Mouse (Mus musculus): ENCODE measurements around the gene Nrl. TPM values are rescaled to one million over a fixed set of nuclear protein-coding genes. Genes with fewer than 3 reads are reported as not detected.
A peak's percentile ranks its signal among the peaks of the same experiment; 100 is the strongest.

The Nrl gene
- under 1 TPM; 0.44 to 0.77 TPM for total RNA-seq (2021)

DNA sequence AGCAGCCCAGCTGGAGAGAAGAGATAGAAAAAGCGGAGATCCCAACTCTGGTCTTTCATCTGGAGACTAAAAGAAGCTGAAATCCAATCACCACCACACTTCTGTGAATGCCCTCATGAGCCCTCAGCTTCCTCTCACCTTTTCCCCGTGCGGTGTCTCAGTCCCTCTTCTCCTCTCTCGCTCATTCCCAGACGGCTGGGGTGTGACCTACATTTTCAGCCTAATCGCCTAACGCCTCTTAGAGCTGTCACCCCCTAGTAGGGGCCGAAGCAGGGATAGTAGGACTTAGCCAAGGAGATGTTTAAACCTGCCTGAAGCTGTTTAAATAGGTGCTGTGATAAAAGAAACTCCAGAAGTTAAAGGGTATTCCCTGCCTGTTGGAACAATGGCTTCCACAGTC is at the start of gene Nrl:
Gene Nrl (minus strand): TSS at position 197 of the 400 bp plus-strand sequence.
- intact Hi-C loops (cut with DNase I), result no loop called here
- DNase-seq (ENCODE audit: low spot score in 2 of 2), result no peak

DNA sequence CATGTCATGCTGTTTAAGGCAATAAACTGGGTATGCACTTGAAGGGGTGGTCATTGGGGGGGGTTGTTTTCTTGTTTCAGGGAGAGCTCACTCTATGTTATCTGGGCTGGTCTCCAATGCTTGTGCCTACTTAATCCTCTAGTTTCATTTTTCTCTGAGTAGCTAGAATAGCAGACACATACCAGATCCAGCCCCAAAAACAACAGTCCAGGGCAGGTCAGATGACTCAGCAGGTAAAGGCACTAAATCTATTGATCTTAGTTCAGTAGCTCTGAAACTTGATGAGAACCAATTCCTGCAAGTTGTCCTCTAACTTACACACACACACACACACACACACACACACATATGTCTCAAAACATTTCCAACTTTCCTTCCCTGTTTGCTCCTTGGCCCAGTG is 47.0 kb upstream of the Nrl start:
- DNase-seq (ENCODE audit: low spot score in 2 of 2), result no peak
- intact Hi-C loops (cut with DNase I), result no loop called here

DNA sequence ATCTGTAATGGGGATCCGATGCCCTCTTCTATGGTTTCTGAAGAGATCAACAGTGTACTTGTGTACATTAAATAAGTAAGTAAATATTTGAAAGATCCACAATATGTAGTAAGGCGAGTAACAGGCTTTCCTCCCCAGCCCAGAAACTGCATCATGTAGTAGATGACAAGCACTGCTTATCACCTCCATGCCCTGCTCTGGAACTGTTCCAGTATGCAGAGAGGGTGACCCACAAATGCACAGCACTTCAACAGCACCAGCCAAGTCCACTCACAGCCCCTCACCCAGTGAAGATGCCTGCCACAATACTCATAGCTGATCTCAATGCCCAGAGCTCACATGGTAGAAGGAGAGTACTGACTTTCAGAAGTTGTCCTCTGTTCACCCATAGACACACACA is 45.8 kb upstream of the Nrl start:
- no peak for DNase-seq (ENCODE audit: low spot score in 2 of 2)
- intact Hi-C loops (cut with DNase I), result no loop called here

DNA sequence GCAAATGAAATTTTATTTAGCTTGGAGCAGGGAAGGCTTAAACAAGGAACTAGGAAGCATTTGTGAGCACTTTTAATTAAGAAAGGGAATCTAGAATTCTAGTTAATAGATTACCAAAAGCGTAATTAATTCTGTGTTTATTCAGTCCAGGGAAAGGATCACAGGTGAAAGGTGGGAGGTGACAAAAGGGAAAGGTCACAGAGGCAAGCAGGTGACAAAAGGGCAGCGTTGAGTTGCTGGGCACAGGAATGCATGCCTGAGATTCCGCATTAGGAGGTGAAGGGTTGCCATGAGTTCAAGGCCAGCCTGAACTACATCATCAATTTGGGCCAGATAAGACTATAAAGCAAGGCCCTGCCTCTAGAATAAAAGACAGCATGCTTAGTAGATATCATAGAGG is 42.7 kb upstream of the Nrl start:
- DNase-seq (ENCODE audit: low spot score in 2 of 2), result no peak
- intact Hi-C loops (cut with DNase I), result no loop called here

DNA sequence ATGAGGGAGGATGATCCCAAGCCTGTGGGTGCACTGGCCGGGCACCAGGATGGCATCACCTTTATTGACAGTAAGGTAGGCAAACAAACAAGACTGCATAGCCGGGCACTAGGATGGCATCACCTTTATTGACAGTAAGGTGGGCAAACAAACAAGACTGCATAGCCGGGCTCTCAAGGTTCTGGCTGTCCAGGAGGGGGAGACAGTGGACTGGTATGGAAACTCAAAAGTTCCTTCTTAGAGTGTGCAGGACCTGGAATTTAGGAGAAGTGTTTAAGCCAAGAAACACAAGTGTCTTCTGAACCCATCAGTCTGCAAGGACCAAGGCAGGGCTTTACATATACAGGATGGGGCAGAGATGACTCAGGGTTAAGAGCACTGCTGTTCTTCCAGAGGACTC is 41.0 kb upstream of the Nrl start:
- no peak for DNase-seq (ENCODE audit: low spot score in 2 of 2)
- intact Hi-C loops (cut with DNase I), result no loop called here

DNA sequence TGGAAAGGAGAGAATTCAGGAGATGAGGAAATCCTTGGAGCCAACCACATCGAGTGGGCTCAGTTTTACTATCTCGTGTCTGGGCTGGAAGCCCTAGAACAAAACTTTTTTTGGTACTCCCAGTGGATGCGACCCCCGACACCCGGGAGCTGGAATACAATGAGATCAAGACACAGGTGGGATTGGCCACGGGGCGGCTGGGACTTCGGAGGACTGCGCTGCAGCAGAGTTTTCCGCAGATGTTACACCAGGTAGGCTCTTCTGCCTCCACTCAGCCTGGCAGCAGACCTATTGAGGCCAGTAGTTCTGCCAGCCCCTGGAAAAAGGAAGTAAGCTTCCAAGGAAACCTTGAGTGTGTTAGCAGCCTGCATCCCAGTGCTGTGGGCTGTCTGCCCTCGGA is 38.5 kb upstream of the Nrl start:
- no peak for DNase-seq (ENCODE audit: low spot score in 2 of 2)
- intact Hi-C loops (cut with DNase I), result no loop called here

DNA sequence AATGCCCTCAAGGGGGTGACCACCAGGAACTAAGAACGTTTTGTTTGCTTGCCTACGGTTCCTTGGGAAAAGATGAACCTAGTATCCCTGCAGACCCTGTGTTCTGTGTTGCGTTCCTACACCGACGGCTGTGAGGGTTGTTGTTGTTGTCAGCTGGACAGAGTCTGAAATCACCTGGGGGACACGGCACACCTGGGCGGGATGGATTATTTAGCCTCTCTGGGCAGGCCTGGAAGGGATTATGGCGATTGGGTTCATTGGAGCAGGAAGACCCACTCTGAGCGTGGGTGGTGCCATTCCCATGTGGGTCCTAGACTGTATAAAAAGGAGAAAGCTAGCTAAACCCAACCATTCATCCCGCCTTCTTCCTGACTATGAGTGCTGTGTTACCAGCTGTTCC is 37.1 kb upstream of the Nrl start:
- intact Hi-C loops (cut with DNase I), result loop anchor here (2.0 kb wide), 1 partner anchor 29 kb away; the partner anchor contains the start of genes Psme2 and Rnf31
- no peak for DNase-seq (ENCODE audit: low spot score in 2 of 2)

DNA sequence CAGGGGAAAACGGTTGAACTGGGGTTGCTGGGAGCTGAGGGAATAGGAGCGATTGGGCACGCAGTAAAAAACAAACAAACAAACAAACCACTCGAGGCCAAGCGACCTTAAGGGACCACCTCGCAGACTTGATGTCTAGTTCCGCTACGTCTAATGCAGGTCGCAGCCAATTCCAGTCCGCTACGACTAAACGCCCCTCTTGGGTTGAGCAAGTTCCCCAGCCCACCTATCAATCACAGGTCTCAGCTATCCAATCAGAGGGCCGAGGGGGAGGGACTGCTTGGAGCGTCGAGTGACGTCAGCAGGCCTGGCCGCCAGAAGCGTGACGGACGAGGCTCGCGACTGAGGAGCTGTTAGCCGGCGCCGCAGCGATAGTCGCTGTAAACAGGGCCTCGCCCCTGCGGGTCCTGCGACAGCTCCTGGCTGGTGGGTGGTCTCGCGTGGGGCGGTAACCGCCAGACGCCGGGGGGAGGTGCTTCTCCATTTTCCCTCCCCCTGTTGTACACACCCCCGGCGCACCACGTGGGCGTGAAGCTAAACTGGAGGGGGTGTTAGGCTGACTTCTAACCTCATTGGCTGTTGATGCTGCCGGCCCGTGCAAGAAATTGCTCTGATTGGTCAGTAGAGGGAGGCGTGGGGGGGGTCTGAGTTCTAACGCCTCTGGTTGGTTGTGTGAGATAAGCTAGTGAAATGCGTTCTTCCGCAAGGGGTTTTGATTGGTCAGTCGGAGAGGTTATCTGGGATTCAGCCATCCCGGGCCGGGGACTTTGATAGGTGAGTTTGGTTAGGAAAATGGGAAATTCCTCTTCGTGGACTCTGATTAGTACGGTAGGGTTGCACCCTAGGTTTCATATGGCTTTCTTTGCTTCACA is 35.7 kb upstream of the Nrl start, which contains the start of gene A730061H03Rik:
Gene A730061H03Rik (minus strand): TSS at position 205 of the 872 bp plus-strand sequence.
- peak; percentile 97 to 98 for DNase-seq (ENCODE audit: low spot score in 2 of 2)
- intact Hi-C loops (cut with DNase I), result loop anchor here (2.0 kb wide), 1 partner anchor 30 kb away; the partner anchor contains the start of genes Psme2 and Rnf31

DNA sequence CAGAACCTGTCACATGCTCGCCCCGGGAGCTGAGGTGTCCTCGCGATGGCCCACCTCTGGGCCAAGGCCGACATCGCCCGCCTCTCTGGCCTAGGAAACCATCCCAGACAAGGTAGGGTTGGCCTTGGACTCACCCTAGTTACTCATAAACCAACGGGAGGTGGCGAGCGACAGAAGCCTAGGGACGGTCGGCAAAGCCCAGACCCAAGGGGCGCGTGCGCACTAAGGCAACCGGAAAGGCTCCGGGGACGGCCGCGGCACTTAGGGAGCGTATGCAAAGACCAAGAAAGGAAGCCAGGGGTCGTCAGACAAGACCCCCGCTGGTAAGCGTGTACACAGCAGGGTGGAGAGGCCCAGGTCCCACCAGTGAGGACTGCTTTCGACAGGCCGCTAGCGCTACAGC is 35.0 kb upstream of the Nrl start, which contains the start of gene Dcaf11:
Gene Dcaf11 (plus strand): TSS at position 208 of the 403 bp plus-strand sequence.
- DNase-seq (ENCODE audit: low spot score in 2 of 2), result peak; percentile 88 to 90
- intact Hi-C loops (cut with DNase I), result loop anchor here (2.0 kb wide), 1 partner anchor 31 kb away; the partner anchor contains the start of genes Psme2 and Rnf31

DNA sequence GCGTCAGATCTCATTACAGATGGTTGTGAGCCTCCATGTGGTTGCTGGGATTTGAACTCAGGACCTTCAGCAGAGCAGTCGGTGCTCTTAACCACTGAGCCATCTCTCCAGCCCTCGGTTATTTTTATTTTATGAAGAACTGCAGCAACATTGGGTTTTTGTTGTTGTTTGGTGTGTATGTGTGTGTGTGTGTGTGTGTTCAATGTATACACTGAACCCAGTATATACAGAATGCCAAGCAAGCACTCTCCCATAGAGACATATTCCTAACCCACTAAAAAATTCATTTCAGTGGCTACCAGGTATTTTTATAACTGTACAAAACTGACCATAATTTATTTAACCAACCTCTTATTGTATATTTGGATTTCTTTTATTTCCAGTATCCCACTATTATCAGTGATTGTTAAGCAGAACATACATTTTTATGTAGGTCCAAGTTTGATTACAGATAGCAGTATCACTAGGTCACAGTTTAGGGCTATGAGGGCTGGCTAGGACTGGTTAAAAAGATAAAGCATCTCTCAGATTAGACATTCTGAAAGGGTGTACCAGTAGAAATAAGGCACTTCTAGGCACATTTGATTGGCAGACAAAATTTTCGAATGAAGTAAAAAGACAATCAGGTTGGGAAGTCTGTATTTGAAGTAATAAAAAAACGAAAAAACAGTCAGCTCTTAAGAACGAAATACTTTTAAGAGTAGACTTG is 34.1 kb upstream of the Nrl start:
- intact Hi-C loops (cut with DNase I), result no loop called here
- no peak for DNase-seq (ENCODE audit: low spot score in 2 of 2)

DNA sequence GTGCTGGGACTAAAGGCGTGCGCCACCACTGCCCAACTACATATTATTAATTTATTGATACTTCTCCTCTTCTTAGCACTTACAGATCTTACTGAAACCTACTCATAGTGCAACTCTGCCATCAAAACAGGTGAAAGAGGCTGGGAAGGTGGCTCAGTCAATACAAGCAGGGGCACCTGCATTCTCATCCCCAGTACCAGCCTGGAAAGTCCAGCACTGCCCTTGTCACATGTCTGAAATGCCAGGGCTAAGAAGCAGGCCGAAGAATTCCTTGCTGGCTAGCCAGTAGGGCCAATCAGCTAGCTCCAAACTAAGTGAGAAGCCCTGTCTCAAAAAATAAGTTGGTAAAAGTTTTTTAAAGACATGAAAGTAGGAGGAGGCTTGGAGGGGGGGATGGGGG is 32.8 kb upstream of the Nrl start:
- DNase-seq (ENCODE audit: low spot score in 2 of 2), result no peak
- intact Hi-C loops (cut with DNase I), result loop anchor here (1.0 kb wide), 1 partner anchor 60 kb away; no protein-coding TSS in a partner anchor

DNA sequence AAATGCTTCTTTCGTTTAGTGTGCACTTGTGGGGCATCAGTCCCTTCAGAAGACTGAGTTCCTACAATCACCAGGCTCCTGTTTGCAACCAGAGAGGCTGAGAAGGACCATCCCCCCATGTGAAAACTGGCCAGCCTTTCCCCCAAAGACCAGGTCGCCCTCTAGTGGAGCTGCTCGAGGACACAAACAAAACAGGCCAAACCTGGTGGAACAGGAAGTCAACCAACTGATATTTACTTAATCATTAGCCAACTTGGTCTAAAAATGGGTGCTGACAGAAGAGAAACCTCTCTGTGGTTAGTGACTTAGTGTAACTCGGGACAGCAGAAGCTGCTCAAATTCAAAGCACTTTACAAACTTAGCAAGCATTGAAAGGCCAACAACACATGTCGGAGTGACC is 32.2 kb upstream of the Nrl start:
- DNase-seq (ENCODE audit: low spot score in 2 of 2), result peak in 1 of 2 experiments; percentile 65
- intact Hi-C loops (cut with DNase I), result loop anchor here (1.0 kb wide), 1 partner anchor 60 kb away; no protein-coding TSS in a partner anchor

DNA sequence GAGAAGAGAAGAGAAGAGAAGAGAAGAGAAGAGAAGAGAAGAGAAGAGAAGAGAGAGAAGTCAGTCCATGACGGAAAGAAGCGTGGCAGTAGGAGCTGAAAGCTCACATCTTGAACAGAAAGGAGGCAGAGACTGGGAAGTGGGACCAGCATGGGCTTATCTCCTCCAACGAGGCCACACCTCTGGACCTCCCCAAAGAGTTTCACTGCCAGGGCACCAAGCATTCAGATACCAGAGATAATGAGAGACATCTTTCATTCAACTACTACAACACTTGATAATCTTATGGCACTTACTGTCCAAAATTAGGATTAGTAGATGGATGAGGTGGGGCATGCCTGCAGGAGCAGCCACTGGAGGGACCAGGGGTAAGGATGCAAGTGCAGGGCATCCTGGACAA is 31.0 kb upstream of the Nrl start:
- no peak for DNase-seq (ENCODE audit: low spot score in 2 of 2)
- intact Hi-C loops (cut with DNase I), result no loop called here

DNA sequence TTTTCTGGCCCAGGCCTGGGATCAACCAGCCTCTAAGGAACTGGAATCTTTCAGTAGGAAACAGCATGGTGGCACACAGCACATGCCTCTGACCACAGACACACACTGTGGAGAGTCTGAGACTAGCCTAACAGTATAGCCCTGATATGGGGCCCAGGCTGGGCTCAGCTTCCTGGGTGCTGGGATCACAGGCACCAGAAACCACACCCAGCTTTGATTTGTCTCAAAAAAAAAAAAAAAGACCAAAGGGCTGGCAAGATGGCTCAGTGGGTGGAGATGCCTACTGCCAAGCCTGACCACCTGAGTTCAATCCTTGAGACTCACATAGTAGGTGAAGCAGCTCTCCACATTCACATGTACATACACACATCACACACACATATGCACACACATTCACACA is 29.9 kb upstream of the Nrl start:
- no peak for DNase-seq (ENCODE audit: low spot score in 2 of 2)
- intact Hi-C loops (cut with DNase I), result no loop called here

DNA sequence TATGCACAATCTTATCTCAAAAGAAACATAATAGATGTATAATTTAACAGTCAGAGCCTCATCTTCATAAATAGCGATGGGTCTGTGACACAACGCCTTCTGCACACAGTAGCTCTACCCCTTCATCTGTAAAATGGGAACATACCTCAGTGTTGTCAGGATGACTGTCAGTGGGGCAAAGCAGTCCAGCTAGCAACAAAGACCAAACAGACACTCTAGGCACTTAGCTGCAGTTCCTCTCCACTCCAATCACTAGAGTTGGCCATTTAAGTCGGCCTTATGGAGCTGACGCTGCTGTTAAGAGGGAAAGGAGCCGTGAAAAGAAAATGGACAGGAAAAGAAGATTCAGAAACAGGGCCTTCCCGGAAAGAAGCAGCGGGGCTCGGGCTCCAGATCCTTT is 27.0 kb upstream of the Nrl start:
- no peak for DNase-seq (ENCODE audit: low spot score in 2 of 2)
- intact Hi-C loops (cut with DNase I), result no loop called here

DNA sequence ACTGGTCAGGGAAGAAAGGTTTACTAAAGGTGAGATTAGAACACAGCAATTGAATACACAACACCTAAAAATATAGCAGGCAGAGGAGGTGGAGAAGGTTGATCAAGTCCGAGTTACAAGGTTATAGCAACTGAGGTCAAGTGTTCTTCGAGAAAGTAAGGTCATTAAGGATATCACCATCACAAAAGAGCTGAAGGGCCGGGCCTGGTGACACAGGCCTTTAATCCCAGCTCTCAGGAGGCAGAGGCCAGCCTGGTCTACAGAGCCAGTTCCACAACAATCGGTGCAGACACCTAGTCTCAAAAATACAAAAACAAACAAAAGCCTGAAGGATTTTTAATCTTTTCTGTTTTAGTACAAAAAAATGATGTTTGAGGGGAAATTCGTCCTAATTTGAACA is 26.6 kb upstream of the Nrl start:
- intact Hi-C loops (cut with DNase I), result no loop called here
- no peak for DNase-seq (ENCODE audit: low spot score in 2 of 2)

DNA sequence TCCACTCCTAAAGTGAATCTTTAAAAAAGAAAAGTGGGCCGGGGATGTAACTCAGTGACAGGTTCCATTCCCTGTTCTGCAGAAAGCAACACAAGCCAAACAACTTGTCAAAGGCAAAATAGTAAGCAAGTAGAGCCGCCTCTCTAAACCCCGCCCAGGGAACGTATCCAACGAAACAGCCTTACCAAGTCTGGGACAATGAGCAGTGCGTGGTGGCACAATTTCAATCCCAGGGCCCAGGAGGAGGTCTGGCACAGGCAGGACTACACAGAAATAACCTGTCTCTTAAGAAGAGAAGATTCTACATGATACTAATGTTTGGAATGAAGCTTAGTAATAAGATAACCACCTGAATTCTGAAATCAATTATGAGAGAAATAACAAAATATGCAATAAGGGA is 25.4 kb upstream of the Nrl start:
- DNase-seq (ENCODE audit: low spot score in 2 of 2), result no peak
- intact Hi-C loops (cut with DNase I), result no loop called here

DNA sequence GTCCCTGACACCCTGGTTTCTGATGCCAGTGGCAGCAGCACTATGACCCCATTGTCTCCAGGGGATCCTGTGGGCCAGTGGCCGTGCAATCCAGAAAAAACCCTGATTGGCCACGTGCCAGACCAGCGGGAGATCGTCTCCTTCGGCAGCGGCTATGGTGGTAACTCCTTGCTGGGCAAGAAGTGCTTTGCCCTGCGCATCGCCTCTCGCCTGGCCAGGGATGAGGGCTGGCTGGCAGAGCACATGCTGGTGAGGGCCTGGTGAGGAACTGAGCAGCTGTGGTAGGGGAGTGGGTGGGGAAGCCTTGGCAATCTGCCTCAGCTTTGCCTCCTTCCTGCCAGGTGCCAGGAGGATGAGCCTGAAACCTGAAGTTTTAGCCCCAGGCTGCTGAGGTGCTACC is 19.6 kb upstream of the Nrl start:
- DNase-seq (ENCODE audit: low spot score in 2 of 2), result peak in 1 of 2 experiments; percentile 6
- intact Hi-C loops (cut with DNase I), result loop anchor here (5.0 kb wide), 1 partner anchor 47 kb away; no protein-coding TSS in a partner anchor

DNA sequence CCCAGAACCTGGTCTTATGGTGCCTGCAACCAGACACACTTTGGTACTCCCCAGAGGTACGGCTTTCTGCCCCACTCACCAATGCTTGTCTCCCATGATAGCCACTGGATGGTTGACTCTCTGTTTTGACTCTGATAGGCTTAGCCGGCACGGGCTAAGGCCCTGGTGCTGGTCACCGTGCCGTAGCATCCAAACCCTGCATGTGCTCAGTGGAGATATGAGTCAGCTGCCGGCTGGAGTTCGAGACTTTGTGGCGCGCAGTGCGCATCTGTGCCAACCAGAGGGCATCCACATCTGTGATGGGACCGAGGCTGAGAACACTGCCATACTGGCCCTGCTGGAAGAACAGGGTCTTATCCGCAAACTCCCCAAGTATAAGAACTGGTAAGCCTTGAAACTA is 17.5 kb upstream of the Nrl start:
- intact Hi-C loops (cut with DNase I), result loop anchor here (5.0 kb wide), 1 partner anchor 45 kb away; no protein-coding TSS in a partner anchor
- no peak for DNase-seq (ENCODE audit: low spot score in 2 of 2)

DNA sequence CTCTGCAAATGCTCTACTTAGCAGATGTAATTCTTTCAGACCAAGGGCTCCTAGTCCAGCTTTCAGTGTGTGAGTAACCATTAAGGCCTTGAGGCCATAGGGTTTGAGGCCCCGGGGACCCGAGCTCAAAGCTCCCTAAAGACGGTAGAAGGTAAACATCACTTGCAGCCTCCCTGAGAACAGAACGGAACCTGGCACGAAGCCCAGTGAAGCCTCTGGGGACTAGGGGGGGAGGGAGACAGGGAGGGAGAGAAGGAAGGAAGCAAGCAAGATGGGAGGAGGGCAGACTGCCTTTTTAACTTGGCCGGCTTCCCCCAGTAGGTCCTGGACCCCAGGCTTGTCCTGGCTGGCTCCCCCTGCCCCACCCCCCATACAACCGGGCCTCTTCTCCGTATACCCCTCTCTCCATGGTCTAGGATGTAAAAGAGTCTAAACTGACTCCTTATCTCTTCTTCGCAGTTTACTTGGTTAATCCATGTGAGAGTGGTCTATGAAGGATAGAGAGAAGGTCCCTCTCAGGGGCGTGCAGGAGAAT is 16.1 kb upstream of the Nrl start:
- intact Hi-C loops (cut with DNase I), result loop anchor here (5.0 kb wide), 1 partner anchor 44 kb away; no protein-coding TSS in a partner anchor
- DNase-seq (ENCODE audit: low spot score in 2 of 2), result peak; percentile 76 to 77
